Mouse (Mus musculus): ENCODE measurements at regions not wholly inside any gene's neighbourhood (a gene's known extent, or its start where the extent isn't known, plus 50 kb on each side); places are given as distances from the start of the nearest gene placed in this dataset.

DNA sequence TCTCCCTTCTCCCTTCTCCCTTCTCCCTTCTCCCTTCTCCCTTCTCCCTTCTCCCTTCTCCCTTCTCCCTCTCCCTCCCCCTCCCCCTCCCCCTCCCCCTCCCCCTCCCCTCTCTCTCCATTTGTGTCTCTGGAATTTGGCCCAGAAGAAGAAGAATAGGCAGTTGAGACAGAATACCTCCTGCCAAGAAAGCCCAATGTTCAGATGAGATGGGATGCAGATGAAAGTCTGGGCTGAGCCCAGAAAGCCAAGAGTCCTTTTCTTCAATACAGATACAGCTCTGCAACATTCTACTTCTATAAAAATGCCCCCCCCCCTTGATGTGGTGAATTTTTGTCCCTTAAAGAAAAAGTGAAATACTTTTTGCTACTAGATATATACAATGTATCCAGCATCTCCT is 489.2 kb downstream of the Kcnj2 start:
- ATAC-seq (ENCODE audit: low FRiP score, low read depth), result no peak
- Histone ChIP-seq H3K4me2 (replicated peaks) (no peak overlapping the region), H3K9ac (no peak overlapping the region), H3K36me3 (no peaks in the 10 kb centered on the region), H3K27me3 (replicated peaks) (no peaks in the 10 kb centered on the region), H3K9me3 (no peaks in the 10 kb centered on the region), H3K4me1 (peaks cover 12% of the 10 kb centered on the region), H3K27ac (no peak overlapping the region), H3K4me3 (no peak overlapping the region)

GRCm38 (mm10) chr11:111555615-111556014 is 489.7 kb downstream of the Kcnj2 start:
- no peak for ATAC-seq (ENCODE audit: low FRiP score, low read depth)
- 83% methylated on average over 6 of the region's 6 CpGs for WGBS
- H3K4me3 ChIP-seq, result no peak overlapping the region
- H3K9ac ChIP-seq, result no peak overlapping the region
- no peaks in the 10 kb centered on the region for H3K9me3 ChIP-seq
- no peak overlapping the region for H3K27ac ChIP-seq
- H3K36me3 ChIP-seq, result no peaks in the 10 kb centered on the region
- no peak overlapping the region for H3K4me2 ChIP-seq (replicated peaks)
- H3K27me3 ChIP-seq (replicated peaks), result no peaks in the 10 kb centered on the region
- peaks cover 12% of the 10 kb centered on the region for H3K4me1 ChIP-seq

DNA sequence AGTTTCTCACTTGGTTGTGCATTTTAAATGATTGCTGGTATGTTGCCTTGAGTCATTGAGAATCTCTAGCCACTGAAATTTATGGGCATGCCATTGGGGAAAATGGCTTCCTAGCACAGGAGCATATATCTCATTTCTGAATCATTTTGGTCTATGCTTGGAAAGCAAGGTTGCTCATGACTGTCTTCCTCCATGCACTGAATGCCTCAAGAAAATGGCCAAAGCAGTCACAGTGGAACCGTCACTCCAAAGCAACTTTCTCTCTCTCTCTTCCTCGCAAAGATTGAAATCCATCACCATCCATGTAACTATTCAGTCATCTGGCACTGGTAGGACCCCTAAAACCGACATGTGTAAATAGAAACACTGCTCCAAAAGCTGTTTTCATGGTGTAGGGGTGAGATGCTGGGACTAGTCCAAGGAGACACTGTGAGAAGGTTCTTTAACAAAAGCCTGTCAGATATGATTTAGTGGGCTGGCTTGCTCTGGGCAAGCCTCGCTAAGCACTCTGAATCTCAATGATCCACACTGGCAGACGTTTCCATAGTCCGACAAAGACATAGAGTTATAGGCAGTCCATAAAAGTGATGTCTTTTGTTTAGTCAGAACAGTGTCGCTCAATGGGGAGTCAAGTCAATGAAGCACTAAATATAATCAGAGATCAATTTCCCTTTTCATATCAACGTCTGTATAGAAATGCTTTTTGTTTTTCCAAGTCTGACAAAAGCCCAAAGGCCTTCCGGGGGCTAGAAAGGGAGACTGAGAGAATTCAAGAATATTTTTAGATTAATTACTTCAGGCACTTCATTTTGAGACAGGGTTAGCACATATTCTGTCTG is 492.6 kb downstream of the Kcnj2 start:
- Histone ChIP-seq H3K4me2 (replicated peaks) (no peak overlapping the region), H3K9ac (no peak overlapping the region), H3K9me3 (no peaks in the 10 kb centered on the region), H3K4me3 (no peak overlapping the region), H3K4me1 (peaks cover 12% of the 10 kb centered on the region), H3K36me3 (no peaks in the 10 kb centered on the region), H3K27me3 (replicated peaks) (no peaks in the 10 kb centered on the region), H3K27ac (no peak overlapping the region)
- 18% methylated on average over 9 of the region's 9 CpGs for WGBS
- peak; percentile 88 for ATAC-seq (ENCODE audit: low FRiP score, low read depth)

DNA sequence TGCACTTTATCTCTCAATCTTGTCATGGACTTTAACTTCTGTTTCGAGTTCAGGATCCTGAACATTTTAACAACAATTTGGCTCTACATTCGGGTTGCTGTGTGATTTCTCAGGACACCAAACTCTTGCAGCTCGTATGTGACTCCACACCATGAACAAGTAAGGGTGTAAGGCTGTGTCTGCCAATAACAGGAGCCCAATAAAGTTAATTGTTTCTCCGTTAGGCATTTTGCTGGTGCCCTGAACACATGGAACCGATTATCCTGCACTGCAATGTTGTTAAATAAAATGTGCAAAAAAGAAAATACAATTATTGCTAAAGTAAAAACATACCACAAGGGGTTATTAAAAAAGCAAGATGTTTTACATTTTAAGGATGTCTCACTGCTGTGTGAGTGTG is 497.2 kb downstream of the Kcnj2 start:
- Histone ChIP-seq H3K9ac (no peak overlapping the region), H3K27me3 (replicated peaks) (no peaks in the 10 kb centered on the region), H3K4me3 (no peak overlapping the region), H3K27ac (no peak overlapping the region), H3K36me3 (no peaks in the 10 kb centered on the region), H3K4me2 (replicated peaks) (no peak overlapping the region), H3K9me3 (no peaks in the 10 kb centered on the region), H3K4me1 (peaks cover 10% of the 10 kb centered on the region)
- 58% methylated on average over 5 of the region's 5 CpGs for WGBS
- no peak for ATAC-seq (ENCODE audit: low FRiP score, low read depth)

DNA sequence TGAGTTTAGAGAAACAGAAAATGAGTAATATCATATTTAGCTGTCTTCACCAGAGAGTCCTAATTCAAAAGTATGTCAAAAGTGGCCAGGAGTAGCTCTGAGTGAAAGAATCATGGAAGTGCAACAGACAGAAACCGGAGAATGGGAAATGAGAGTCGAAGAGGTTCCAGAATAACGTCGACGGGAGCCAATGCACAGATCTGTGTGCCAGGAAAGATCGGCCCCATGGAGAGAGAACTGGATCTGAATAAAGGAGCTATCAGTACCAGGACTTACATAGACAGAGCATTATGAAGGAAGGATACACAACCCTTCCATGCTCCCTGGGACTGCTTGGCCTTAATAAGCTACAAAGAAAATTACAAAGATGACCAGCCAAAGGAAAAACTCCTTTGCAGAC is 502.1 kb downstream of the Kcnj2 start:
- H3K27me3 ChIP-seq (replicated peaks), result no peaks in the 10 kb centered on the region
- no peak overlapping the region for H3K4me3 ChIP-seq
- peaks cover 3% of the 10 kb centered on the region; the same call in 1 of the 2 replicates for H3K9me3 ChIP-seq
- no peak overlapping the region for H3K27ac ChIP-seq
- H3K4me2 ChIP-seq (replicated peaks), result no peak overlapping the region
- no peak overlapping the region for H3K9ac ChIP-seq
- no peaks in the 10 kb centered on the region for H3K4me1 ChIP-seq
- ATAC-seq (ENCODE audit: low FRiP score, low read depth), result no peak
- no peaks in the 10 kb centered on the region for H3K36me3 ChIP-seq
- WGBS, result 92% methylated on average over 6 of the region's 6 CpGs

- H3K9me3 ChIP-seq, result peaks cover 6% of the 10 kb centered on the region; the same call in 1 of the 2 replicates
- no peak for ATAC-seq (ENCODE audit: low FRiP score, low read depth)
- H3K27ac ChIP-seq, result no peak overlapping the region
- 84% methylated on average over 9 of the region's 9 CpGs for WGBS
- no peak overlapping the region for H3K4me2 ChIP-seq (replicated peaks)
- H3K27me3 ChIP-seq (replicated peaks), result no peaks in the 10 kb centered on the region
- H3K9ac ChIP-seq, result no peak overlapping the region
- no peaks in the 10 kb centered on the region for H3K4me1 ChIP-seq
- no peaks in the 10 kb centered on the region for H3K36me3 ChIP-seq
- no peak overlapping the region for H3K4me3 ChIP-seq
Measured at GRCm38 (mm10) chr11:111568876-111569275, 502.9 kb downstream of the Kcnj2 start.

DNA sequence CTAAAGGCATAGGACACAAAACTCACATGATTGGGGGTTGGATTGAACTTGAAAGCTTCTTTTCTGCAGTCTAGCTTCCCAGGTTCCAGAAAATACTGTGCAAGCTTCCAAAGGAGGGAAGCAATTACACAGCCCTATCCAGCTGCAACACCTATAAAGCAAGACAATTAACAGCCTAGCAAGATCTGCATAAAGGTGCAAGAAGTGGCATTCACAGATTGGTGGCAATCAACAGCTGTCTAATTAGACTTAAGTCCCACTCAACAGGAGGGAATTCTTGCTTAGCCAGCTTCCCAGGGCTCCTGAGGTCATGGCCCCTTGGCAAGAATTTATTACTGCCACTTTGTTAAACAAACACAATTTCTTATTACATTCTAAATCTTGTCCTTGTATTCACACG is 511.9 kb downstream of the Kcnj2 start:
- Histone ChIP-seq H3K4me3 (no peak overlapping the region), H3K9ac (no peak overlapping the region), H3K9me3 (peaks cover 4% of the 10 kb centered on the region; the same call in 1 of the 2 replicates), H3K27ac (no peak overlapping the region), H3K27me3 (replicated peaks) (no peaks in the 10 kb centered on the region), H3K4me1 (no peaks in the 10 kb centered on the region), H3K4me2 (replicated peaks) (no peak overlapping the region), H3K36me3 (no peaks in the 10 kb centered on the region)
- ATAC-seq (ENCODE audit: low FRiP score, low read depth), result no peak
- 7% methylated on average over 1 of the region's 1 CpGs for WGBS

DNA sequence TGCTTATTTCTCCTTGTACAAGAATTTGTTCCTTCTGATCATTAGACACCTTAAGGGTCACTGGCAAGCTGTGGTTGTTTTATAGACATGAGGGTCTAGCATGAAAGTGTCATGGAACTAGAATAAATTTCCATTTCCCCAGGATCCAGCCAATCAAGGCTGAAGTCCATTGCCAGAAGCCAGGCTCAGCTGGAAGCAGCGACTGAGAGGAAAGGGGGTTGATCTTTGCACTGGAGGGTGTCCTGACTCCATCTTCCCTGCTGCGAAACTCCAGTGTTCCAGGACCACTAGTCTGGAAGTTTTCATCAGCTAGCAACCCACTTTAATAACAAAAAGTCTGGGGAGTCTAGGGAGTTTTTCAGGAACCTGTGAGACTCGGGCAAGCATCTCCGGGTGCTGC is 517.0 kb downstream of the Kcnj2 start:
- H3K36me3 ChIP-seq, result no peaks in the 10 kb centered on the region
- no peak overlapping the region for H3K27ac ChIP-seq
- H3K9me3 ChIP-seq, result no peaks in the 10 kb centered on the region
- no peaks in the 10 kb centered on the region for H3K27me3 ChIP-seq (replicated peaks)
- 77% methylated on average over 4 of the region's 4 CpGs for WGBS
- no peak for ATAC-seq (ENCODE audit: low FRiP score, low read depth)
- no peaks in the 10 kb centered on the region for H3K4me1 ChIP-seq
- no peak overlapping the region for H3K4me2 ChIP-seq (replicated peaks)
- no peak overlapping the region for H3K9ac ChIP-seq
- no peak overlapping the region for H3K4me3 ChIP-seq

GRCm38 (mm10) chr11:111583606-111584005 is 517.6 kb downstream of the Kcnj2 start:
- H3K27me3 ChIP-seq (replicated peaks), result no peaks in the 10 kb centered on the region
- 72% methylated on average over 13 of the region's 13 CpGs for WGBS
- H3K9me3 ChIP-seq, result no peaks in the 10 kb centered on the region
- no peak overlapping the region for H3K27ac ChIP-seq
- H3K36me3 ChIP-seq, result no peaks in the 10 kb centered on the region
- peak overlapping the region; percentile 12; the same call in 1 of the 2 replicates for H3K4me2 ChIP-seq (replicated peaks)
- no peaks in the 10 kb centered on the region for H3K4me1 ChIP-seq
- no peak overlapping the region for H3K4me3 ChIP-seq
- no peak overlapping the region for H3K9ac ChIP-seq
- no peak for ATAC-seq (ENCODE audit: low FRiP score, low read depth)

DNA sequence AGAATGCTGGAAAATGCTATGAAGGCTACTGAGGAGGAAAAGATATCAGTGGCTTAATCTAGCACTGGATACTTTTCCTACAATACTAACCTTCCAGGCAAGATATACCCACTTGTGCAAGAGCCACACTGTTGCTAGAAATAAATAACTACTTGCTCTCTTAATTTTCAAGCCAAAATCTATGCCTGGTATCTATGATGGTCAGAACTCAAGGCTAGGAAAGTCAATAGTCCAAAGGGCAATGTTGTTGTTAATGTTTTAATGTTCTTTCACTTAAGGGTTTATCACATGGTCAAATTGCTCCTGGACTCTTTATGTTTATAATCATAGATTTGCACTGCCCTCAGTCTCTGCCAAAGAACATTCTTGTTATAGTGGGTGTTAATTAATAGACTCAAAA is 533.5 kb downstream of the Kcnj2 start:
- no peak overlapping the region for H3K27ac ChIP-seq
- no peak overlapping the region for H3K4me3 ChIP-seq
- H3K9ac ChIP-seq, result no peak overlapping the region
- H3K27me3 ChIP-seq (replicated peaks), result no peaks in the 10 kb centered on the region
- H3K4me1 ChIP-seq, result no peaks in the 10 kb centered on the region
- H3K9me3 ChIP-seq, result no peaks in the 10 kb centered on the region
- ATAC-seq (ENCODE audit: low FRiP score, low read depth), result no peak
- H3K4me2 ChIP-seq (replicated peaks), result no peak overlapping the region
- H3K36me3 ChIP-seq, result no peaks in the 10 kb centered on the region

DNA sequence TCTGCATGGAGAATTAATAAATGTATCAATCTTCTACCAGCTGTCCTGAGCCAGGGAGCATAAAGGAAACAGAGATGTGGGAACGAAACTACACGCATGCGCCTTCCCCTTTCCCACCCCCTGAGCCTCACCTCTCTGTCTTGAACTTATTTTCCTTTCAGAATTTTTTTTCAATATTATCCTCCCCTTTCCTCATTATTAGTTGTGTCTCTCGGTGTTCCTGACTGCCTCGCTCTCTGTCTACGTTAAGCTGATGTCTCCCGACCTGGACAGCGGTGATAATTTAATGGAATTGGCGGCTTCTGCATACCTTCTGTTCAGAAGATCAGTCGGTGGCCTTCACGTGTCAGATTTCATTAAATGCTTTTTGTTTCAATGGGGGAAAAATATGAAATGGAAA is 539.2 kb downstream of the Kcnj2 start:
- Histone ChIP-seq H3K9me3 (no peaks in the 10 kb centered on the region), H3K27ac (no peak overlapping the region), H3K27me3 (replicated peaks) (no peaks in the 10 kb centered on the region), H3K4me2 (replicated peaks) (no peak overlapping the region), H3K4me3 (no peak overlapping the region), H3K9ac (no peak overlapping the region), H3K4me1 (no peaks in the 10 kb centered on the region), H3K36me3 (no peaks in the 10 kb centered on the region)
- 77% methylated on average over 11 of the region's 11 CpGs for WGBS
- no peak for ATAC-seq (ENCODE audit: low FRiP score, low read depth)

DNA sequence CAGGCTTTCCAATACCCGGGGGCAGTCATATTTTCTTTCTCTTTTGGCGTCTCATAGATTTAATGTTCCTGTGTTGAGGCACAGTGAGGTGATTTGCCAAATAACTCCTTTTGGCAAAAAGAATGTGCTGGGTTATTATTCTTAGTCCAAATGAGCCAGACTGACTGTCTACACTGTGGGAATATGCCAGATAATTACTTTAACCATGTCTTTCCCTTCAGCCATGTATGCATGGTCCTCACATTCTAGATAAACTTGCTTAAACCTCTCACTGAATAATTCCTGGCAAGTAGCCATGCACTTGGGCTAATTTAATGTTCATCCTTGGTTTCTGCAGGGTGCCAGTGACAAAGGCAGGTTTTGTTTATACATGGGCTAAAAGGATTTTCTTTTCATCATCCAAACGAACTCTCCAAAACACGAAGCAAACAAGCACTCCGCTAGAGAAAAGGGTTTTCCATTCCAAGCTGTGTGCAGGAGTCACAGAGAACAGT is 544.6 kb downstream of the Kcnj2 start:
- Histone ChIP-seq H3K4me1 (no peaks in the 10 kb centered on the region), H3K9me3 (no peaks in the 10 kb centered on the region), H3K36me3 (no peaks in the 10 kb centered on the region), H3K27me3 (replicated peaks) (no peaks in the 10 kb centered on the region), H3K4me3 (no peak overlapping the region), H3K4me2 (replicated peaks) (no peak overlapping the region), H3K27ac (no peak overlapping the region), H3K9ac (no peak overlapping the region)
- no peak for ATAC-seq (ENCODE audit: low FRiP score, low read depth)
- 83% methylated on average over 5 of the region's 5 CpGs for WGBS

DNA sequence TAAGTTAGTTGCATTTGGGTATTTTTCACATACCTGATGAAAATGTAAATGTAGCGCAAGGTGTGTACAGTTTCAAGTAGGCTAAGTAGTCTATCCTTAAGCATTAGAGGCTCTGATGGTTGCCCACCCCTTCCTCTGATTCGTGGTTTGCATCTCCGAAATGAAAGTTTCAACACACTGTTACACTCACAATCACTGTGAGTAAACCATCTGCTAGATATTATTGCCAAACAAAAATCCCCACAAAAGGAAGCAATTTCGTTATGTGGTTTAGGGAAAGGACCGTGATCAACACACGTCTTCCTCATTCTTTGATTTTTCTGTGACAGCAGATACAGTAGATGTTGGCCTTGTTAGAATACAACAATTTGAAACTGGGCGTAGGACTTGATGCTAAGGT is 577.6 kb downstream of the Kcnj2 start:
- 90% methylated on average over 7 of the region's 7 CpGs for WGBS
- ATAC-seq (ENCODE audit: low FRiP score, low read depth), result no peak

More for the DNA sequence above, 577.6 kb downstream of the Kcnj2 start:
- Histone ChIP-seq H3K9me3 (no peaks in the 10 kb centered on the region), H3K4me2 (replicated peaks) (no peak overlapping the region), H3K4me3 (no peak overlapping the region), H3K27ac (no peak overlapping the region), H3K27me3 (replicated peaks) (no peaks in the 10 kb centered on the region), H3K36me3 (no peaks in the 10 kb centered on the region), H3K9ac (no peak overlapping the region), H3K4me1 (no peaks in the 10 kb centered on the region)
